Mouse (Mus musculus): ENCODE measurements around the gene Chrna4.

Gene Chrna4

DNA sequence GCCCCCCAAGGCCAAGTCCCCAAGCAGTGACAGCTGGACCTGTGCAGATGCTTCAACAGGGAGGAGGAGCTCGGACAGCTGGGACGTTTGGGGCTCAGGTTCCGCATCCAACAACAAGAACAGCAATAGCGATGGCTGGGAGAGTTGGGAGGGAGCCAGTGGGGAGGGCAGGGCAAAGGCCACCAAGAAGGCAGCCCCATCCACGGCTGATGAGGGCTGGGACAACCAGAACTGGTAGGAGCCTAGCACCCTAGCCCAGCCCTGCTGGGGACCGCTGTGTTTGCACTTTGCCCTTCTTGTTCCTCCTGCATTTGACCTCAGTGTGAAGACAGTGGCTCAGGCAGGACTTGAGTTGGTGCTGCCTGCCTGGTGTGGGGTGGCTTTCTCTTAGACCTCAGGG, 62.2 kb downstream of the Chrna4 start:
- Histone ChIP-seq H3K36me3 (ENCODE audit: insufficient read depth, low read length) (peaks cover 79% of the 10 kb centered on the region), H3K4me3 (replicated peaks; ENCODE audit: low read length) (no peak overlapping the region), H3K9me3 (ENCODE audit: low read length) (no peaks in the 10 kb centered on the region), H3K4me1 (replicated peaks; ENCODE audit: low read depth, low read length) (peaks cover 11% of the 10 kb centered on the region), H3K27me3 (ENCODE audit: insufficient read depth, low read length) (no peaks in the 10 kb centered on the region)
- no peak for TF ChIP-seq POU5F1 (IDR thresholded peaks at IDR 0.05; ENCODE audit: borderline replicate concordance, low read length)
- TF ChIP-seq NANOG (IDR thresholded peaks at IDR 0.05; ENCODE audit: borderline replicate concordance, low read length) = no peak
- TF ChIP-seq CTCF (conservative IDR thresholded peaks at IDR 0.05; ENCODE audit: low read length) = no peak

Data from E14TG2a.4 (cell line).